Mouse (Mus musculus) C2C12 (cell line): ENCODE measurements at regions not wholly inside any gene's neighbourhood (a gene's known extent, or its start where the extent isn't known, plus 50 kb on each side); places are given as distances from the start of the nearest gene placed in this dataset.

Experiments
- CEBPB ChIP-seq: IDR thresholded peaks from one replicate; pipeline ENCODE4 v1.6.1; 2011; ENCODE audit warnings: low read depth, mild to moderate bottlenecking, control low read depth, moderate library complexity
- CTCF ChIP-seq: IDR thresholded peaks from one replicate; pipeline ENCODE4 v1.5.1; 2011; ENCODE audit not compliant: control insufficient read depth, insufficient read depth, insufficient read length
- FOSL1 ChIP-seq: IDR thresholded peaks from one replicate; pipeline ENCODE4 v1.8.0; 2011; ENCODE audit warnings: mild to moderate bottlenecking, low read length; ENCODE audit not compliant: poor library complexity, insufficient read depth, severe bottlenecking
- MAX ChIP-seq: IDR thresholded peaks from one replicate; pipeline ENCODE4 v1.6.1; 2011; ENCODE audit warnings: mild to moderate bottlenecking, control low read depth
- MYOD1 ChIP-seq: IDR thresholded peaks from one replicate; pipeline ENCODE4 v1.6.1; 2011; ENCODE audit warnings: low read depth; ENCODE audit not compliant: control insufficient read depth, insufficient read length
- MYOG ChIP-seq: IDR thresholded peaks from one replicate; pipeline ENCODE4 v1.6.1; 2011; ENCODE audit not compliant: control insufficient read depth, insufficient read length; ENCODE audit errors: extremely low read depth
- USF1 ChIP-seq: IDR thresholded peaks from one replicate; pipeline ENCODE4 v1.6.1; 2011; ENCODE audit warnings: low read depth, mild to moderate bottlenecking, control low read depth, moderate library complexity

GRCm38 (mm10) chr14:114791831-114792224 lies 300.2 kb upstream of the Gpc5 start:
- TF ChIP-seq MYOG (no peak), CTCF (no peak), MAX (no peak), USF1 (no peak), MYOD1 (no peak), CEBPB (no peak), FOSL1 (no peak)
